Mouse (Mus musculus) forebrain, embryonic 10.5 days (tissue): ENCODE measurements around the gene D430042O09Rik. TPM values are rescaled to one million over a fixed set of nuclear protein-coding genes. Genes with fewer than 3 reads are reported as not detected.
A peak's percentile ranks its signal among the peaks of the same experiment; 100 is the strongest.

Experiments
- DNase-seq: peaks from one replicate; pipeline ENCODE4 v3.0.0-alpha.2; 2017; ENCODE audit warnings: low spot score; ENCODE audit errors: extremely low spot score
- H3K27ac ChIP-seq: fragments of 300-500 bp; sonication (generic); 2 replicates; pipeline ENCODE4 v1.5.1; 2016; ENCODE audit warnings: mild to moderate bottlenecking
- H3K27me3 ChIP-seq: fragments of 300-500 bp; sonication (generic); 2 replicates; pipeline ENCODE4 v1.6.1; 2016; ENCODE audit warnings: mild to moderate bottlenecking; ENCODE audit not compliant: poor library complexity, severe bottlenecking
- H3K36me3 ChIP-seq: fragments of 300-500 bp; sonication (generic); replicated peaks from 2 replicates; pipeline ENCODE4 v1.6.1; 2016; ENCODE audit warnings: mild to moderate bottlenecking, moderate library complexity
- H3K4me1 ChIP-seq: fragments of 300-500 bp; sonication (generic); 2 replicates; pipeline ENCODE4 v1.6.1; 2016
- H3K4me3 ChIP-seq: fragments of 300-500 bp; sonication (generic); 2 replicates; pipeline ENCODE4 v1.5.1; 2016; ENCODE audit warnings: mild to moderate bottlenecking, moderate library complexity
- H3K9me3 ChIP-seq: fragments of 300-500 bp; sonication (generic); 2 replicates; pipeline ENCODE4 v1.6.1; 2016; ENCODE audit warnings: mild to moderate bottlenecking, moderate library complexity
- WGBS: fragments of 180-500 bp; shearing (Covaris S2); methylation state at CpG from one replicate; pipeline ENCODE4 v1.1.7; 2016; 5-methylcytosine and 5-hydroxymethylcytosine counted together
- polyA plus RNA-seq: library from polyadenylated mRNA; unstranded; fragments of >200 nt; fragmentation: Nextera tagmentation; extraction: Ambion mirVana; gene quantifications from 2 replicates; pipeline ENCODE4 v1.2.1, GENCODE M21; 2016

Gene D430042O09Rik
- polyA plus RNA-seq, 1 experiment from 2014 or later, result 9.4 TPM

DNA sequence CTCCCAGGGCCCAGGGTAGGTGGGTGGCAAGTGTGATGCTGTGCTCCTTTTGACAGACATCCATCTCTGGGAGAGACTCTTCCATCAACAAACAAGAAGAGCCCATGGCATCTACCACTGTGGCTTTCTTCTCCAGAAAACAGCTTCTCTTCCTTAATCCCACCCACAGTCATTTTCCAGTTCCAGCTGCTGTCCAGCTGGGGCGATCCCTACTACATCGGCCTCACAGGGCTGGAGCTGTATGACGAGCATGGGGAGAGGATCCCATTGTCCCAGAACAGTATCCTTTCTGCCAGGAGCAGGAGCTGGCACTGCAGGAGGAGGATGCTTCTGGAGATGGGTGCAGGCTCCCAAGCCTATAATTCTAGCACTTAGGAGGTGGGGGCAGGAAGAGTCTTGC, 160.9 kb downstream of the D430042O09Rik start:
- Histone ChIP-seq H3K9me3 (no peaks in the 10 kb centered on the region), H3K36me3 (no peaks in the 10 kb centered on the region; the same call in 1 of the 2 replicates), H3K4me3 (no peak overlapping the region), H3K27ac (no peak overlapping the region), H3K27me3 (no peaks in the 10 kb centered on the region), H3K4me1 (peaks cover 27% of the 10 kb centered on the region)
- no peak for DNase-seq
- 88% methylated on average over 3 of the region's 3 CpGs for WGBS

GRCm38 (mm10) chr7:125871404-125872201, 163.9 kb downstream of the D430042O09Rik start:
- Histone ChIP-seq H3K4me1 (peaks cover 21% of the 10 kb centered on the region), H3K36me3 (no peaks in the 10 kb centered on the region), H3K9me3 (no peaks in the 10 kb centered on the region), H3K27ac (peak overlapping the region; percentile 74), H3K27me3 (no peaks in the 10 kb centered on the region), H3K4me3 (no peak overlapping the region)
- no peak for DNase-seq
- 29% methylated on average over 12 of the region's 12 CpGs for WGBS

- WGBS, result 76% methylated on average over 6 of the region's 6 CpGs
- Histone ChIP-seq H3K27ac (peak overlapping the region; percentile 74; the same call in 1 of the 2 replicates), H3K36me3 (no peaks in the 10 kb centered on the region), H3K27me3 (no peaks in the 10 kb centered on the region), H3K9me3 (no peaks in the 10 kb centered on the region), H3K4me3 (no peak overlapping the region), H3K4me1 (peaks cover 21% of the 10 kb centered on the region)
- no peak for DNase-seq
Measured at GRCm38 (mm10) chr7:125872202-125872580, 164.5 kb downstream of the D430042O09Rik start.

- Histone ChIP-seq H3K36me3 (no peaks in the 10 kb centered on the region), H3K9me3 (no peaks in the 10 kb centered on the region), H3K4me1 (peaks cover 21% of the 10 kb centered on the region), H3K27ac (no peak overlapping the region), H3K4me3 (no peak overlapping the region), H3K27me3 (no peaks in the 10 kb centered on the region)
- 92% methylated on average over 3 of the region's 3 CpGs for WGBS
- no peak for DNase-seq
Measured at GRCm38 (mm10) chr7:125872874-125873273, 165.2 kb downstream of the D430042O09Rik start.

DNA sequence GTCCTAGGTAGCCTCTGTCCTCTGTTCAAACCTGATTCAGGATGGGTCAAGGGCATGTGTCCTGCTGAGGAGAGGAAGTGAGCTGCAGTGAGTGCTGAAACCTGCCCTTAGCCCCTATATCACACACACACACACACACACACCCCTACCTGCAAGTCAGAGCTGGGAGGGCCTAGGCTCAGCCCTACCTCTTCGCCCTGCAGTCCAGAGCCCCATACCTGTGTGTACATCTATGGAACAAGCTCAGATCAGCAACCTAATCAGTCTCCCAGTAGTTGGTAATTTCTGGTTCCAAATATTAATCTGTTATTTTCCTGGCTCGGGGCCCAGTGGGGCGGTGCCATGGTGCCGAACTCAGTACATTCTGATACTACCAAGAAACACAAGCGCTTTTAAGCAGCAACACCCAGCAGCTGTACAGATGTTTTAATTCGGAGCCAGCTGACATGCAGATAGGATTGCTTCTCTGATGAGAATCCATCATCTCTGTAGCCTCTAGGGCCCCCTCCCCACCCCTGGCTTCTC, 166.3 kb downstream of the D430042O09Rik start:
- DNase-seq, result no peak
- Histone ChIP-seq H3K4me1 (peaks cover 21% of the 10 kb centered on the region), H3K36me3 (no peaks in the 10 kb centered on the region), H3K27ac (peak overlapping the region; percentile 35; the same call in 1 of the 2 replicates), H3K9me3 (no peaks in the 10 kb centered on the region), H3K27me3 (no peaks in the 10 kb centered on the region), H3K4me3 (no peak overlapping the region)
- 92% methylated on average over 6 of the region's 6 CpGs for WGBS

- H3K27me3 ChIP-seq, result no peaks in the 10 kb centered on the region
Measured at GRCm38 (mm10) chr7:125878040-125878439, 170.4 kb downstream of the D430042O09Rik start.

DNA sequence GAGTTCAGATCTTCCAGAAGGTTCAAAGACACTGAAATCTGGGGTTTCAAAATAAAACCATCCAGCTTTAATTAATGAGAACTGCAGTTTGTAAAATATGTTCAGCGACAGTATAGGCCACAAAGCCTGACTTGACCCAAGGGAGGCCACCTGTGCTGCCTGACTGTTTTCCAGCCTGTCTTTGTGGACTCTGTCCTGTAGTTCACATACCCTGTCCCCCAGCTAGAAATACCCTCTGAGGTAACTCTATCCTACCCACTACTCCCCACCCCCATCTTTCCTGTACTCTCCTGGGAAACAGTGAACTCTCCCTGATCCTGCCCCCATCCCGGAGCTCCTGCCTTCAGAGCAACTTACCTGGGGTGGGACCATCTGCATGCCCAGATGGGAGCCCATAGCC, 175.5 kb downstream of the D430042O09Rik start:
- no peaks in the 10 kb centered on the region for H3K27me3 ChIP-seq
- no peaks in the 10 kb centered on the region for H3K9me3 ChIP-seq

More at GRCm38 (mm10) chr7:125878040-125878439, 170.4 kb downstream of the D430042O09Rik start:
- no peaks in the 10 kb centered on the region for H3K9me3 ChIP-seq
- no peaks in the 10 kb centered on the region for H3K4me1 ChIP-seq
- H3K27ac ChIP-seq, result no peak overlapping the region
- H3K36me3 ChIP-seq, result no peaks in the 10 kb centered on the region
- WGBS, result 79% methylated on average over 4 of the region's 4 CpGs
- no peak overlapping the region for H3K4me3 ChIP-seq
- no peak for DNase-seq

GRCm38 (mm10) chr7:125886116-125886680, 178.5 kb downstream of the D430042O09Rik start:
- Histone ChIP-seq H3K4me3 (no peak overlapping the region), H3K4me1 (peaks cover 32% of the 10 kb centered on the region), H3K36me3 (no peaks in the 10 kb centered on the region), H3K27me3 (no peaks in the 10 kb centered on the region), H3K9me3 (no peaks in the 10 kb centered on the region), H3K27ac (peak overlapping the region; percentile 49)
- DNase-seq, result no peak
- 86% methylated on average over 4 of the region's 4 CpGs for WGBS

More for the DNA sequence above, 175.5 kb downstream of the D430042O09Rik start:
- no peak overlapping the region for H3K27ac ChIP-seq
- H3K4me1 ChIP-seq, result peaks cover 30% of the 10 kb centered on the region
- no peak overlapping the region for H3K4me3 ChIP-seq
- H3K36me3 ChIP-seq, result no peaks in the 10 kb centered on the region
- DNase-seq, result no peak
- WGBS, result 80% methylated on average over 2 of the region's 2 CpGs

GRCm38 (mm10) chr7:125887124-125887523, 179.4 kb downstream of the D430042O09Rik start:
- H3K4me1 ChIP-seq, result peaks cover 32% of the 10 kb centered on the region
- 64% methylated on average over 4 of the region's 4 CpGs for WGBS
- DNase-seq, result no peak
- H3K27me3 ChIP-seq, result no peaks in the 10 kb centered on the region
- no peak overlapping the region for H3K27ac ChIP-seq
- H3K36me3 ChIP-seq, result no peaks in the 10 kb centered on the region
- H3K9me3 ChIP-seq, result no peaks in the 10 kb centered on the region
- H3K4me3 ChIP-seq, result no peak overlapping the region

DNA sequence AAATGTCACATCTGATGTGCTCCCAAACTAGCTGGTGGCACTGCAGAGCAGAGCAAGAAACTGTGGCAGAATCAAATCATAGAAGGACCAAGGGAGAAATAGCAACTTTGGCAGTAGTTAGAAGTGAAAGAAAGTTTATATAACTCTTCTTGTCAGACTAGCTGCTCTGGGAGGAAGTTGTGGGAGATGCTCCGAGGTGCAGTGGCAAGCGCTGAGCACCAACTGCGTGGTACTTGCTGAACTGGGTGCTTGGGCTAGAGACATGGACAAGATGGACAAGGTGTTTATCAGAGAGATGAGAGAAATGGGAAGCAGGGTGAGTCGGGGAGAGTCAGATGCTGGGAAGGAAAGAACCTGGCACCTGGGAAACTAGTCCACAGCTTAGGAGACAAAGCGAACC, 180.1 kb downstream of the D430042O09Rik start:
- peaks cover 36% of the 10 kb centered on the region for H3K4me1 ChIP-seq
- H3K36me3 ChIP-seq, result no peaks in the 10 kb centered on the region
- 92% methylated on average over 5 of the region's 5 CpGs for WGBS
- H3K27me3 ChIP-seq, result no peaks in the 10 kb centered on the region
- no peaks in the 10 kb centered on the region for H3K9me3 ChIP-seq
- no peak for DNase-seq
- no peak overlapping the region for H3K27ac ChIP-seq
- H3K4me3 ChIP-seq, result no peak overlapping the region

- peaks cover 39% of the 10 kb centered on the region for H3K4me1 ChIP-seq
Measured at GRCm38 (mm10) chr7:125888373-125888772, 180.7 kb downstream of the D430042O09Rik start.

DNA sequence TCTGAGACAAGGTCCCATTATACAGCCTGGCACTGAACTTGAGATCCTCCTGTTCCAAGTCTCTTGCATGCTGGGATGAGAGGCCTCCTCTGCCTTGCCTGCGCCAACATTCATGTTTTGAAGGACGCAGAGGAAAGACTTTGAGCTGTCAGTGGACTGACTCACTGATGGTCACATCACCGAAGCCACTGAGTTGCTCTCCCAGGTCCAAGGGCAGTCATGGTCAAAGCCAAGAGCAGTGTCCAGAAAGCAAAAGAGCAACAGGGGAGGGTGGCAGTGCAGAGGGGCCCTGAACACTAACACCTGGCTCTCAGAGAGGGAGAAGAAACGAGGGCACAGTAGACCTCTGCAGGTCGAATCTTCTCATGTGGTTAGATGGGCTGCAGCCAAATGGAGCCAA, 185.9 kb downstream of the D430042O09Rik start:
- WGBS, result 88% methylated on average over 5 of the region's 5 CpGs
- Histone ChIP-seq H3K4me3 (no peak overlapping the region), H3K36me3 (no peaks in the 10 kb centered on the region), H3K27ac (no peak overlapping the region), H3K27me3 (no peaks in the 10 kb centered on the region), H3K9me3 (no peaks in the 10 kb centered on the region), H3K4me1 (peaks cover 7% of the 10 kb centered on the region)
- DNase-seq, result no peak

More at GRCm38 (mm10) chr7:125888373-125888772, 180.7 kb downstream of the D430042O09Rik start:
- 78% methylated on average over 12 of the region's 12 CpGs for WGBS
- no peak overlapping the region for H3K4me3 ChIP-seq
- H3K27ac ChIP-seq, result peak overlapping the region; percentile 37; the same call in 1 of the 2 replicates
- no peak for DNase-seq
- H3K27me3 ChIP-seq, result no peaks in the 10 kb centered on the region
- no peaks in the 10 kb centered on the region for H3K9me3 ChIP-seq
- H3K36me3 ChIP-seq, result no peaks in the 10 kb centered on the region

DNA sequence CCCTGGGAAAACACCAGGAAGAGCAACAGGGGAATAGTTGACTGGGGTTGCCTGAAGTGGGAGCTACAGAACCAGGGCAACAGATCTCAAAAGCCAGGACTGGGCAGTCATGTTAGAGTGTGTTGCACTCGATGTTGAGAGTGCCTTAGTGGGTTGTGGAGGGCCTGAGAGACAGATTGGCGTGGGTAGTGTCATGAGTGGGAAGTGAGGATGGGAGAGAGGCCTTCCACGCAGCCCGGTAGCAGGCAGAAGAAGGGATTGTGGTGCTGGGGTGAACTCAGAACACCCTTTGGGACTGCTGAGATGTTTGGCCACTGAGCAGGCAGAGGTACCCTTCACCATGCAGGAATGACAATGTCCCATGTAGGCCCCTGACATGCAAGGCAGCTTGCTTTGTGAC, 189.4 kb downstream of the D430042O09Rik start:
- no peak for DNase-seq
- no peak overlapping the region for H3K4me3 ChIP-seq
- H3K27ac ChIP-seq, result no peak overlapping the region
- H3K4me1 ChIP-seq, result peaks cover 24% of the 10 kb centered on the region
- no peaks in the 10 kb centered on the region for H3K9me3 ChIP-seq
- no peaks in the 10 kb centered on the region for H3K36me3 ChIP-seq
- H3K27me3 ChIP-seq, result 0 out of 2 replicates have a peak, but pooled peaks cover 4% of the 10 kb centered on the region
- 85% methylated on average over 4 of the region's 4 CpGs for WGBS
